Comparison of ENCODE assay signal across 17 mouse cellular contexts in the genomic region with DNA sequence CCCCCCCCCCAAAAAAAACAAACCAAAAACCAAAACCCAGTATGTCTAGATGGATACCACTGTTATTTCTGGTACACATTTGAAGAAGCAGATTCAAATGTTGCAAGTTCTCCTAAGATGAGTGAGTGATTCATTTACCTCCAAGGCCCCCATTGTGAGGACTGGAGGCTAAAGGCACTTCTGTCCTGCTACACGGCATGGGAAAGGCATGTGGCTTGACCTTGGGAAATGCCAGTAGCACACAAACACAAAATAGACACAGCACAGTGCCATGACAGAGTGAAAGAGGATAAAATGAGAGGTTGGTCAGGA. TPM values are rescaled to one million over a fixed set of nuclear protein-coding genes. Genes with fewer than 3 reads are reported as not detected.
DNase-seq lines count a peak whose midpoint lies in the region; ATAC-seq and TF ChIP-seq lines count a peak whose summit lies in the region.
"Had no signal": no experiment of that assay in that cellular context is flagged by ENCODE, and none has a peak within 500 bp of the region (broad histone marks: within the 10 kb centered on the region; RNA-seq: fewer than 3 reads in every experiment).

No protein-coding gene starts in this region.

- no peaks in the 10 kb centered on the region for H3K36me3 ChIP-seq in heart, adult 2 months (ENCODE audit: control insufficient read depth, insufficient read depth, low read length)
- H3K36me3 ChIP-seq in forebrain, postnatal 0 days (ENCODE audit: insufficient read depth) = no peaks in the 10 kb centered on the region
- H3K36me3 ChIP-seq in midbrain, embryonic 14.5 days (ENCODE audit: control insufficient read depth, insufficient read depth, low read length) = no peaks in the 10 kb centered on the region
- H3K36me3 ChIP-seq: heart, embryonic 10.5 days; hindbrain, embryonic 15.5 days; liver, embryonic 15.5 days; stomach, embryonic 15.5 days had no signal

- no peak for DNase-seq in heart, adult 2 months
- DNase-seq in heart, adult 18-20 months = no peak
- peak; percentile 20 to 26 for DNase-seq in adrenal gland, adult 18-20 months (ENCODE audit: low spot score in 2 of 2)
- DNase-seq in adrenal gland, postnatal 10 days = peak; percentile 38
- DNase-seq in forebrain, postnatal 0 days = no peak
- DNase-seq in midbrain, embryonic 14.5 days = no peak
- no peak for DNase-seq in embryo, embryonic 9.5 days (ENCODE audit: extremely low spot score)
- DNase-seq: gastrocnemius, postnatal 14 days; lung, postnatal 14 days; spleen, adult 18-20 months had no signal

- no peak for TF ChIP-seq POLR2A in heart, adult 2 months (IDR thresholded peaks at IDR 0.05; ENCODE audit: insufficient read depth, low read depth, low read length)

- no peak overlapping the region for H3K9ac ChIP-seq in heart, adult 2 months (ENCODE audit: low read depth, low read length)
- H3K9ac ChIP-seq in forebrain, postnatal 0 days = no peak overlapping the region
- no peak overlapping the region for H3K9ac ChIP-seq in midbrain, embryonic 14.5 days (replicated peaks; ENCODE audit: low read length)
- H3K9ac ChIP-seq: hindbrain, embryonic 15.5 days; liver, embryonic 15.5 days; stomach, embryonic 15.5 days had no signal

- no peaks in the 10 kb centered on the region for H3K27me3 ChIP-seq in heart, adult 2 months (ENCODE audit: control insufficient read depth, insufficient read depth, low read length)
- no peaks in the 10 kb centered on the region for H3K27me3 ChIP-seq in forebrain, postnatal 0 days (ENCODE audit: insufficient read depth, low read length)
- H3K27me3 ChIP-seq in midbrain, embryonic 14.5 days (ENCODE audit: control insufficient read depth, insufficient read depth, low read length) = no peaks in the 10 kb centered on the region
- H3K27me3 ChIP-seq: hindbrain, embryonic 15.5 days; liver, embryonic 15.5 days; stomach, embryonic 15.5 days had no signal

- intact Hi-C loops in heart, adult 2 months (cut with DNase I) = no loop called here

- TF ChIP-seq EP300 in heart, adult 2 months (IDR thresholded peaks at IDR 0.05; ENCODE audit: insufficient read depth, low read depth, low read length) = no peak

- peak overlapping the region; percentile 17; the same call in 1 of the 2 replicates for H3K27ac ChIP-seq in heart, adult 2 months
- H3K27ac ChIP-seq in forebrain, postnatal 0 days (ENCODE audit: low read depth, low read length) = peak overlapping the region; percentile 70
- H3K27ac ChIP-seq in midbrain, embryonic 14.5 days (replicated peaks; ENCODE audit: low read depth, low read length) = no peak overlapping the region
- H3K27ac ChIP-seq: heart, embryonic 10.5 days; liver, embryonic 15.5 days; stomach, embryonic 15.5 days had no signal

- H3K9me3 ChIP-seq in forebrain, postnatal 0 days (ENCODE audit: low read length) = no peaks in the 10 kb centered on the region
- no peaks in the 10 kb centered on the region for H3K9me3 ChIP-seq in midbrain, embryonic 14.5 days (ENCODE audit: control insufficient read depth, low read length)
- H3K9me3 ChIP-seq: heart, embryonic 10.5 days; hindbrain, embryonic 15.5 days; liver, embryonic 15.5 days; stomach, embryonic 15.5 days had no signal

- H3K4me3 ChIP-seq in heart, adult 2 months = no peak overlapping the region
- no peak overlapping the region for H3K4me3 ChIP-seq in forebrain, postnatal 0 days (ENCODE audit: low read depth, low read length)
- H3K4me3 ChIP-seq in midbrain, embryonic 14.5 days (replicated peaks; ENCODE audit: low read depth, low read length) = no peak overlapping the region
- H3K4me3 ChIP-seq: heart, embryonic 10.5 days; hindbrain, embryonic 15.5 days; liver, embryonic 15.5 days; stomach, embryonic 15.5 days had no signal

- H3K79me2 ChIP-seq in heart, adult 2 months (replicated peaks; ENCODE audit: control insufficient read depth, insufficient read depth, low read length) = no peaks in the 10 kb centered on the region

- H3K4me1 ChIP-seq in heart, adult 2 months (ENCODE audit: control insufficient read depth, insufficient read depth, low read length) = peaks cover 2% of the 10 kb centered on the region
- no peaks in the 10 kb centered on the region for H3K4me1 ChIP-seq in forebrain, postnatal 0 days (ENCODE audit: insufficient read depth)
- H3K4me1 ChIP-seq in midbrain, embryonic 14.5 days (ENCODE audit: control insufficient read depth, insufficient read depth, low read length) = no peaks in the 10 kb centered on the region
- H3K4me1 ChIP-seq: heart, embryonic 10.5 days; liver, embryonic 15.5 days had no signal

- no peak for ATAC-seq in forebrain, postnatal 0 days
- no peak for ATAC-seq in midbrain, embryonic 14.5 days (ENCODE audit: low FRiP score, low TSS enrichment)

- 29% methylated on average over 1 of the region's 1 CpGs for WGBS in heart, adult 2 months
- WGBS in forebrain, postnatal 0 days = 38% methylated on average over 1 of the region's 1 CpGs
- WGBS in midbrain, embryonic 14.5 days = 80% methylated on average over 1 of the region's 1 CpGs

- no peak for TF ChIP-seq CTCF in heart, adult 2 months (IDR thresholded peaks at IDR 0.05)
- TF ChIP-seq CTCF in forebrain, postnatal 0 days (IDR thresholded peaks at IDR 0.05; ENCODE audit: low read depth) = no peak

- H3K4me2 ChIP-seq in forebrain, postnatal 0 days (ENCODE audit: low read depth) = no peak overlapping the region
- H3K4me2 ChIP-seq in midbrain, embryonic 14.5 days (ENCODE audit: low read length) = no peak overlapping the region
- H3K4me2 ChIP-seq: hindbrain, embryonic 15.5 days; liver, embryonic 15.5 days; stomach, embryonic 15.5 days had no signal

RNA-seq across cellular contexts. Expression of gene Clnk, which starts 4.8 kb away (rescaled TPM):
- not detected for total RNA-seq in heart, adult 2 months (2021)
- 0.08 TPM in 1 of 2 replicates, not detected in the other for polyA plus RNA-seq in heart, adult 2 months (2012; rRNA removed)
- not detected for total RNA-seq in heart, adult 18-20 months (2021)
- under 1 TPM; 0.16 to 0.23 TPM for total RNA-seq in adrenal gland, adult 18-20 months (2021)
- under 1 TPM in 1 of 2 experiments, not detected in 1; 0.39 TPM for total RNA-seq in adrenal gland, postnatal 10 days (2021)
- 0.38 TPM in 1 of 2 replicates, not detected in the other for total RNA-seq in forebrain, postnatal 0 days (2014; rRNA removed)
- polyA plus RNA-seq in forebrain, postnatal 0 days (2015; fragmentation: Nextera tagmentation; extraction: Ambion mirVana) = 0.08 TPM in 2 replicates
- polyA plus RNA-seq in midbrain, embryonic 14.5 days (2014; fragmentation: Nextera tagmentation; extraction: Ambion mirVana) = 0.16 and 0.20 TPM in 2 replicates
- total RNA-seq: gastrocnemius, postnatal 14 days; heart, postnatal 10 days; MEL; midbrain, postnatal 0 days had no signal
- polyA plus RNA-seq: heart, embryonic 10.5 days; liver, embryonic 15.5 days had no signal

Comparison
In these comparisons a context has a peak if more than half of its experiments do, and no peak if none do; other contexts are left out.
1. DNase-seq: peak in adrenal gland, adult 18-20 months (2 of 2) and adrenal gland, postnatal 10 days (single experiment); none in heart, adult 2 months (0 of 2), heart, adult 18-20 months (0 of 2), forebrain, postnatal 0 days (single experiment), midbrain, embryonic 14.5 days (single experiment) and embryo, embryonic 9.5 days (single experiment).